Mouse (Mus musculus) CH12.LX (cell line): ENCODE measurements at regions not wholly inside any gene's neighbourhood (a gene's known extent, or its start where the extent isn't known, plus 50 kb on each side); places are given as distances from the start of the nearest gene placed in this dataset.

Source experiments
- CTCF ChIP-seq, 2 experiments: IDR thresholded peaks in 1 of 2; conservative IDR thresholded peaks in 1 of 2; 2 replicates each; pipeline ENCODE4 v1.5.1; 2011 to 2012; ENCODE audit warnings: low read depth in 2 of 2, low read length in 2 of 2, improper control_type of control experiment in 1 of 2, inconsistent platforms in 1 of 2, mild to moderate bottlenecking in 1 of 2, moderate library complexity in 1 of 2
- E2F4 ChIP-seq: IDR thresholded peaks from 2 replicates; pipeline ENCODE4 v1.6.1; 2011; ENCODE audit warnings: low read depth, low read length, improper control_type of control experiment; ENCODE audit not compliant: insufficient replicate concordance
- EP300 ChIP-seq: IDR thresholded peaks from 2 replicates; pipeline ENCODE4 v1.6.1; 2011; ENCODE audit warnings: low read length, improper control_type of control experiment
- JUND ChIP-seq: conservative IDR thresholded peaks from 2 replicates; pipeline ENCODE4 v1.6.1; 2011; ENCODE audit warnings: low read depth, low read length, improper control_type of control experiment
- MAZ ChIP-seq: IDR thresholded peaks from 2 replicates; pipeline ENCODE4 v1.6.1; 2012; ENCODE audit warnings: low read depth, mild to moderate bottlenecking, inconsistent platforms, low read length, improper control_type of control experiment, moderate library complexity
- NRF1 ChIP-seq: IDR thresholded peaks from 2 replicates; pipeline ENCODE4 v1.6.1; 2014; ENCODE audit warnings: low read depth, mild to moderate bottlenecking, inconsistent platforms, low read length, improper control_type of control experiment, moderate library complexity
- SIN3A ChIP-seq: IDR thresholded peaks from 2 replicates; pipeline ENCODE4 v1.6.1; 2012; ENCODE audit warnings: low read length, improper control_type of control experiment, inconsistent platforms
- USF1 ChIP-seq: IDR thresholded peaks from 2 replicates; pipeline ENCODE4 v1.6.1; 2014; ENCODE audit warnings: low read depth, mild to moderate bottlenecking, inconsistent platforms, low read length, improper control_type of control experiment
- ZKSCAN1 ChIP-seq: IDR thresholded peaks from 2 replicates; pipeline ENCODE4 v1.6.1; 2012; ENCODE audit warnings: low read depth, inconsistent platforms, low read length, improper control_type of control experiment, borderline replicate concordance
- ZMIZ1 ChIP-seq: IDR thresholded peaks from 2 replicates; pipeline ENCODE4 v1.6.1; 2012; ENCODE audit warnings: low read depth, mild to moderate bottlenecking, inconsistent platforms, low read length, improper control_type of control experiment

DNA sequence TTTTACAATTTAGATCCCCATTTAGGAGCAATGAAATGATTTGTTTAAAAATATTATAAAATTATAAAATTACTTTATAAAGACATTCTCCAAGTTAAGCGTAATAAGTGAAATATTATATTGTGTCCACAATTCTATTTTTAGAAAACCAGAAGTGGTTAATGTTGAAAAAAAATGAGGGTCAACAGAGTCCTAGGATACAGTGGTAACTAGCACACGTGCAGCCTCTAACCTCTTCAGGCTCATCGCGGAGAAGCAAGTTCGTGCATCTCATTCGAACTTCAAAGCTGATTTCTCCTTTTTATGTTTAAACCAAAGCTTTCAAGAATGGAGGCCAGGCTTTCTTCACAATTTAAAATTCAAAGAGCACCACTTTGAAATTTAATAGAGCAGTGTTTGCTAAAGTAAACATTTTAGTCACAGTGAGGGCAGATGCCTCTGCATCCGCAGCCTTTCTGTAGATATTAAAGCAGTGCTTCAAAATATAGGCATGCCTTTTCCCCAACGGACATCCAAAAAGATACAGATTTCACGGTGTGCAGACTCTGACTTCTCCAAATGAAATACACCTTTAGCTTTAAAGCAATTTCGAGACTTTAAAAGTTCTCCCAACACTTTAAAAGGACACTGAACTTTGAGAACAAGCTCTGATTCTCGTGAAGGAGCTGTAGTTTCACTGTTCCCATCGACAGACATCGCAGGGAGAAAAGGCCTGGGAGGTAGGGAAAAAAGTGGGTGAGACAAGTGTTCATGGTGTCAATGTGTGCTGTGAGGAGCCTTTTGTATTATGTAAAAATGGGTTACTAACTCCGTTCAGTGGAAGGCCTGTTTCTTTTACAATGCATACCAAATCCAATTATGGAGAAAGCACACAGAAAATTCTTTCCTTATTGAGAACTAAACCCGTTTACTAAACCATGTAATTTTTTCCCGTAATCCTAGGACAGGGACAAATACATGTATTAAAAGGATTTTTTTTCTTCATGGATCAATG lies 419.8 kb upstream of the Manea start:
- TF ChIP-seq CTCF (conservative IDR thresholded peaks at IDR 0.05 in 1 of 2, IDR thresholded peaks at IDR 0.05 in 1 of 2; ENCODE audit: low read depth in 2 of 2, low read length in 2 of 2) (no peak), E2F4 (no peak), MAZ (no peak), EP300 (no peak), NRF1 (no peak), USF1 (no peak), JUND (no peak), SIN3A (no peak), ZMIZ1 (no peak), ZKSCAN1 (no peak)
